Mouse (Mus musculus): ENCODE results near the gene Trappc6a.

DNA sequence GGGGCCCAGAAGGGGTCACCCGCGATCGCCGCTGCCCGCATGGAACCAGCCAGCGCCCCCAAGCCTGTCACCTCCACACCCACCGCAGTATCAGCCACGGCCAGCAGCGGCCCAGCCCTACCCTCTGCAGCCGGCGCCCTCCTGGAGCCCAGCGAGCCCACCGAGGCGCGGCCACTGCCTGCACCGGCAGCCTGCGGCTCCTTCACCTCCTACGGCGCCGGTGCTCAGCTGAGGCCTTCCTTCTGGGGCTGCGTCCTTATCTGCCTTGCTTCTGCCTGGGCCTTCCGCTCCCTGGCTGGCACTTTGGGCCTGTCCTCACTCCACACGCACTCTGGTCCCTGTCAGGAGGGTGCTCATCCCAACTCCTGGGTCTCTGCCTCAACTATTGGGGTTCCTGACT is 11.8 kb downstream of the Trappc6a start:
- no peak for TF ChIP-seq HCFC1 (IDR thresholded peaks at IDR 0.05; ENCODE audit: low read depth, low read length)
- no peak for TF ChIP-seq USF1 (IDR thresholded peaks at IDR 0.05; ENCODE audit: low read depth, low read length)
- TF ChIP-seq USF2 (conservative IDR thresholded peaks at IDR 0.05; ENCODE audit: low read depth, low read length): no peak
- no peak for TF ChIP-seq KAT2A (IDR thresholded peaks at IDR 0.05; ENCODE audit: insufficient replicate concordance, low read length)
- no peak for TF ChIP-seq CTCF (conservative IDR thresholded peaks at IDR 0.05 in 1 of 2, IDR thresholded peaks at IDR 0.05 in 1 of 2; ENCODE audit: low read depth in 2 of 2, low read length in 2 of 2)
- TF ChIP-seq POLR2AphosphoS2 (IDR thresholded peaks at IDR 0.05; ENCODE audit: low read depth, low read length): no peak
- TF ChIP-seq MAX (IDR thresholded peaks at IDR 0.05; ENCODE audit: low read length): no peak
- TF ChIP-seq NRF1 (IDR thresholded peaks at IDR 0.05; ENCODE audit: low read depth, low read length): no peak
- no peak for TF ChIP-seq POLR2A (IDR thresholded peaks at IDR 0.05; ENCODE audit: low read depth, low read length)
- no peak for TF ChIP-seq ETS1 (conservative IDR thresholded peaks at IDR 0.05; ENCODE audit: low read depth, low read length)
- no peak for TF ChIP-seq MAZ (IDR thresholded peaks at IDR 0.05; ENCODE audit: low read depth, low read length)
